In genomic region chr2:168103341-168103740, GRCm38 (mm10) we compare ENCODE assay signal across 21 mouse cellular contexts. TPM values are rescaled to one million over a fixed set of nuclear protein-coding genes. Genes with fewer than 3 reads are reported as not detected.
"Had no signal": no experiment of that assay in that cellular context is flagged by ENCODE, and none has a peak within 500 bp of the region (broad histone marks: within the 10 kb centered on the region; RNA-seq: fewer than 3 reads in every experiment).

No protein-coding gene starts in this region.

- H3K9me3 ChIP-seq: intestine, embryonic 15.5 days; megakaryocyte, embryonic 14.5 days; midbrain, embryonic 10.5 days; midbrain, embryonic 13.5 days; neural tube, embryonic 13.5 days; stomach, embryonic 15.5 days had no signal

- H3K27me3 ChIP-seq: intestine, embryonic 15.5 days; midbrain, embryonic 13.5 days; neural tube, embryonic 13.5 days; stomach, embryonic 15.5 days had no signal

- H3K4me3 ChIP-seq: intestine, embryonic 15.5 days; left cerebral cortex, adult 2 months; megakaryocyte, embryonic 14.5 days; midbrain, embryonic 10.5 days; midbrain, embryonic 13.5 days; myocyte; neural tube, embryonic 13.5 days; stomach, embryonic 15.5 days had no signal

- H3K36me3 ChIP-seq: stomach, embryonic 15.5 days had no signal

- H3K9ac ChIP-seq: intestine, embryonic 15.5 days; liver, embryonic 14.5 days; midbrain, embryonic 13.5 days; neural tube, embryonic 13.5 days; stomach, embryonic 15.5 days had no signal

- H3K4me2 ChIP-seq: intestine, embryonic 15.5 days; midbrain, embryonic 13.5 days; neural tube, embryonic 13.5 days; stomach, embryonic 15.5 days had no signal

- ATAC-seq: intestine, embryonic 15.5 days; midbrain, embryonic 13.5 days; midbrain, embryonic 16.5 days had no signal

- DNase-seq: kidney, adult 11 months; kidney, postnatal 10 days; kidney, postnatal 36 days; layer of hippocampus, postnatal 36 days; lung, adult 2 months; retina, postnatal 1 day; right cerebral cortex, postnatal 25 days; spleen, adult 18-20 months; thymus, adult 18-20 months; thymus, postnatal 36 days had no signal

- H3K27ac ChIP-seq: intestine, embryonic 15.5 days; left cerebral cortex, adult 2 months; liver, embryonic 14.5 days; midbrain, embryonic 10.5 days; midbrain, embryonic 13.5 days; neural tube, embryonic 13.5 days; stomach, embryonic 15.5 days had no signal

RNA-seq across cellular contexts. Expression of gene Pard6b, which starts 22.5 kb away (rescaled TPM):
- total RNA-seq: monocyte, adult 5-6 weeks had no signal
